8 mouse cellular contexts compared by ENCODE assay signal in genomic region chr17:25427441-25427840, GRCm38 (mm10). TPM values are rescaled to one million over a fixed set of nuclear protein-coding genes. Genes with fewer than 3 reads are reported as not detected.
A peak's percentile ranks its signal among the peaks of the same experiment; 100 is the strongest.
DNase-seq lines count a peak whose midpoint lies in the region; ATAC-seq and TF ChIP-seq lines count a peak whose summit lies in the region.

No protein-coding gene starts in this region.

- H3K4me3 ChIP-seq in forebrain, postnatal 0 days (ENCODE audit: low read depth, low read length): no peak overlapping the region
- H3K4me3 ChIP-seq in forebrain, embryonic 11.5 days (ENCODE audit: low read depth, low read length): no peak overlapping the region
- no peak overlapping the region; the same call in 1 of the 2 replicates for H3K4me3 ChIP-seq in midbrain, embryonic 10.5 days
- no peak overlapping the region for H3K4me3 ChIP-seq in midbrain, embryonic 15.5 days

- H3K9me3 ChIP-seq in forebrain, postnatal 0 days (ENCODE audit: low read length): no peaks in the 10 kb centered on the region
- H3K9me3 ChIP-seq in forebrain, embryonic 11.5 days (ENCODE audit: control insufficient read depth, low read length): no peaks in the 10 kb centered on the region
- H3K9me3 ChIP-seq in midbrain, embryonic 10.5 days (replicated peaks): no peaks in the 10 kb centered on the region
- H3K9me3 ChIP-seq in midbrain, embryonic 15.5 days: no peaks in the 10 kb centered on the region

- peak; percentile 42; the same call in 1 of the 2 replicates for ATAC-seq in forebrain, postnatal 0 days
- no peak for ATAC-seq in forebrain, embryonic 11.5 days (replicated peaks; ENCODE audit: low FRiP score)
- ATAC-seq in midbrain, embryonic 15.5 days (replicated peaks): no peak

- H3K4me1 ChIP-seq in forebrain, postnatal 0 days (ENCODE audit: insufficient read depth): peaks cover 10% of the 10 kb centered on the region
- peaks cover 12% of the 10 kb centered on the region for H3K4me1 ChIP-seq in forebrain, embryonic 11.5 days (replicated peaks; ENCODE audit: control insufficient read depth, insufficient read depth, low read length)
- peaks cover 70% of the 10 kb centered on the region for H3K4me1 ChIP-seq in midbrain, embryonic 10.5 days
- H3K4me1 ChIP-seq in midbrain, embryonic 15.5 days: peaks cover 54% of the 10 kb centered on the region

- TF ChIP-seq CTCF in forebrain, postnatal 0 days (IDR thresholded peaks at IDR 0.05; ENCODE audit: low read depth): no peak

- no peaks in the 10 kb centered on the region for H3K27me3 ChIP-seq in forebrain, postnatal 0 days (ENCODE audit: insufficient read depth, low read length)
- peaks cover 16% of the 10 kb centered on the region for H3K27me3 ChIP-seq in forebrain, embryonic 11.5 days (ENCODE audit: control insufficient read depth, insufficient read depth, low read length)
- H3K27me3 ChIP-seq in midbrain, embryonic 10.5 days (ENCODE audit: low read depth, poor library complexity, severe bottlenecking): peaks cover 71% of the 10 kb centered on the region
- peaks cover 9% of the 10 kb centered on the region; the same call in 1 of the 2 replicates for H3K27me3 ChIP-seq in midbrain, embryonic 15.5 days (replicated peaks)

- H3K36me3 ChIP-seq in forebrain, postnatal 0 days (ENCODE audit: insufficient read depth): peaks cover 8% of the 10 kb centered on the region; the same call in 1 of the 2 replicates
- H3K36me3 ChIP-seq in forebrain, embryonic 11.5 days (ENCODE audit: control insufficient read depth, insufficient read depth, low read length): no peaks in the 10 kb centered on the region
- no peaks in the 10 kb centered on the region for H3K36me3 ChIP-seq in midbrain, embryonic 10.5 days
- no peaks in the 10 kb centered on the region for H3K36me3 ChIP-seq in midbrain, embryonic 15.5 days (replicated peaks)

- H3K27ac ChIP-seq in forebrain, postnatal 0 days (ENCODE audit: low read depth, low read length): no peak overlapping the region
- no peak overlapping the region for H3K27ac ChIP-seq in forebrain, embryonic 11.5 days (ENCODE audit: low read depth, low read length)
- peak overlapping the region; percentile 56; the same call in 1 of the 2 replicates for H3K27ac ChIP-seq in midbrain, embryonic 10.5 days (replicated peaks)
- no peak overlapping the region for H3K27ac ChIP-seq in midbrain, embryonic 15.5 days

- no peak for DNase-seq in forebrain, postnatal 0 days
- DNase-seq in forebrain, embryonic 11.5 days (ENCODE audit: low spot score): no peak
- DNase-seq in midbrain, embryonic 10.5 days (ENCODE audit: low spot score): peak; percentile 44
- peak; percentile 85 for DNase-seq in heart, postnatal 4 days
- DNase-seq in neural tube, embryonic 10.5 days (ENCODE audit: extremely low spot score, low spot score): peak; percentile 31
- no peak for DNase-seq in thymus, postnatal 0 days (ENCODE audit: low spot score)
- no peak for DNase-seq in thymus, postnatal 36 days

- 25% methylated on average over 10 of the region's 10 CpGs for WGBS in forebrain, postnatal 0 days
- WGBS in forebrain, embryonic 11.5 days: 48% methylated on average over 10 of the region's 10 CpGs
- WGBS in midbrain, embryonic 10.5 days: 47% methylated on average over 10 of the region's 10 CpGs
- 38% methylated on average over 10 of the region's 10 CpGs for WGBS in midbrain, embryonic 15.5 days

- H3K4me2 ChIP-seq in forebrain, postnatal 0 days (ENCODE audit: low read depth): no peak overlapping the region
- H3K4me2 ChIP-seq in forebrain, embryonic 11.5 days (ENCODE audit: low read depth, low read length, severe bottlenecking): no peak overlapping the region
- H3K4me2 ChIP-seq in midbrain, embryonic 15.5 days: no peak overlapping the region

- no peak overlapping the region for H3K9ac ChIP-seq in forebrain, postnatal 0 days
- H3K9ac ChIP-seq in forebrain, embryonic 11.5 days (ENCODE audit: low read length): no peak overlapping the region
- H3K9ac ChIP-seq in midbrain, embryonic 15.5 days: no peak overlapping the region

RNA-seq across cellular contexts. Expression of gene Cacna1h, which starts 6.1 kb away (rescaled TPM):
- 101 and 149 TPM in 2 replicates for total RNA-seq in forebrain, postnatal 0 days (2014; rRNA removed)
- 6.2 and 8.1 TPM in 2 replicates for polyA plus RNA-seq in forebrain, postnatal 0 days (2015; fragmentation: Nextera tagmentation; extraction: Ambion mirVana)
- 4.4 and 4.7 TPM in 2 replicates for polyA plus RNA-seq in forebrain, embryonic 11.5 days (2014; fragmentation: Nextera tagmentation; extraction: Ambion mirVana)
- 2.1 and 3.6 TPM in 2 replicates for polyA plus RNA-seq in midbrain, embryonic 10.5 days (2016; fragmentation: Nextera tagmentation; extraction: Ambion mirVana)
- polyA plus RNA-seq in midbrain, embryonic 15.5 days (2015; fragmentation: Nextera tagmentation; extraction: Ambion mirVana): 14.2 and 15.7 TPM in 2 replicates
- 10 to 100 TPM; 14.5 to 19.1 TPM for total RNA-seq in heart, postnatal 4 days (2021)
- polyA plus RNA-seq in thymus, postnatal 0 days (2015; fragmentation: Nextera tagmentation; extraction: Ambion mirVana): 0.17 and 0.18 TPM in 2 replicates

RNA-seq across cellular contexts. Expression of gene Tekt4, which starts 27.0 kb away (rescaled TPM):
- 3.3 and 4.8 TPM in 2 replicates for total RNA-seq in forebrain, postnatal 0 days (2014; rRNA removed)
- polyA plus RNA-seq in forebrain, postnatal 0 days (2015; fragmentation: Nextera tagmentation; extraction: Ambion mirVana): 2.5 and 2.9 TPM in 2 replicates
- polyA plus RNA-seq in forebrain, embryonic 11.5 days (2014; fragmentation: Nextera tagmentation; extraction: Ambion mirVana): 0.12 and 0.29 TPM in 2 replicates
- polyA plus RNA-seq in midbrain, embryonic 10.5 days (2016; fragmentation: Nextera tagmentation; extraction: Ambion mirVana): 0.17 and 0.38 TPM in 2 replicates
- 1.2 TPM in 2 replicates for polyA plus RNA-seq in midbrain, embryonic 15.5 days (2015; fragmentation: Nextera tagmentation; extraction: Ambion mirVana)
- under 1 TPM in 1 of 2 experiments, not detected in 1; 0.26 TPM for total RNA-seq in heart, postnatal 4 days (2021)
- 0.20 and 0.53 TPM in 2 replicates for polyA plus RNA-seq in thymus, postnatal 0 days (2015; fragmentation: Nextera tagmentation; extraction: Ambion mirVana)

RNA-seq across cellular contexts. Expression of gene Tpsg1, which starts 58.4 kb away (rescaled TPM):
- total RNA-seq in forebrain, postnatal 0 days (2014; rRNA removed): not detected in 2 replicates
- 0.92 and 1.2 TPM in 2 replicates for polyA plus RNA-seq in forebrain, postnatal 0 days (2015; fragmentation: Nextera tagmentation; extraction: Ambion mirVana)
- polyA plus RNA-seq in forebrain, embryonic 11.5 days (2014; fragmentation: Nextera tagmentation; extraction: Ambion mirVana): 0.45 TPM in 1 of 2 replicates, not detected in the other
- not detected in 2 replicates for polyA plus RNA-seq in midbrain, embryonic 10.5 days (2016; fragmentation: Nextera tagmentation; extraction: Ambion mirVana)
- 0.79 and 0.93 TPM in 2 replicates for polyA plus RNA-seq in midbrain, embryonic 15.5 days (2015; fragmentation: Nextera tagmentation; extraction: Ambion mirVana)
- total RNA-seq in heart, postnatal 4 days (2021): under 1 TPM in 1 of 2 experiments, not detected in 1; 0.24 TPM
- polyA plus RNA-seq in thymus, postnatal 0 days (2015; fragmentation: Nextera tagmentation; extraction: Ambion mirVana): 0.36 and 0.52 TPM in 2 replicates

Comparison
In these comparisons a context has a peak if more than half of its experiments do, and no peak if none do; other contexts are left out.
1. DNase-seq: peak in midbrain, embryonic 10.5 days (single experiment), heart, postnatal 4 days (single experiment) and neural tube, embryonic 10.5 days (single experiment); none in forebrain, postnatal 0 days (single experiment), forebrain, embryonic 11.5 days (single experiment), thymus, postnatal 0 days (single experiment) and thymus, postnatal 36 days (0 of 2).